Mouse (Mus musculus) embryonic fibroblast, embryonic 13.5 days (primary cell): ENCODE results near the gene Sugp1. TPM values are rescaled to one million over a fixed set of nuclear protein-coding genes. Genes with fewer than 3 reads are reported as not detected.
"Not testable (repeated sequence)": the region's sequence is repeated elsewhere in the genome, so short reads cannot be mapped to it uniquely, and the experiment has no call there.

ENCODE experiments used
- H3K27ac ChIP-seq: 2 replicates; pipeline ENCODE4 v1.5.1; 2012; ENCODE audit warnings: low read length, control low read depth, inconsistent platforms; ENCODE audit not compliant: insufficient read depth
- H3K4me1 ChIP-seq: 2 replicates; pipeline ENCODE4 v1.6.1; 2011; ENCODE audit warnings: low read length; ENCODE audit not compliant: control insufficient read depth, insufficient read depth
- H3K4me3 ChIP-seq: 2 replicates; pipeline ENCODE4 v1.5.1; 2011; ENCODE audit warnings: mild to moderate bottlenecking, control low read depth, low read length; ENCODE audit not compliant: insufficient read depth
- CTCF ChIP-seq: IDR thresholded peaks from 2 replicates; pipeline ENCODE4 v1.5.1; 2011; ENCODE audit warnings: mild to moderate bottlenecking, control low read depth, low read length, moderate library complexity, borderline replicate concordance; ENCODE audit not compliant: insufficient read depth
- POLR2A ChIP-seq: IDR thresholded peaks from 2 replicates; pipeline ENCODE4 v1.6.1; 2011; ENCODE audit warnings: low read depth, mild to moderate bottlenecking, control low read depth, low read length, moderate library complexity
- polyA plus RNA-seq: library from polyadenylated mRNA; stranded (reverse); fragments of >200 nt; gene quantifications from 2 replicates; pipeline ENCODE4 v1.2.4, GENCODE M21; 2011; ENCODE audit warnings: low read depth; ENCODE audit not compliant: missing spikeins, insufficient read length

Sugp1 gene
- polyA plus RNA-seq, 1 experiment, result 23.9 TPM

DNA sequence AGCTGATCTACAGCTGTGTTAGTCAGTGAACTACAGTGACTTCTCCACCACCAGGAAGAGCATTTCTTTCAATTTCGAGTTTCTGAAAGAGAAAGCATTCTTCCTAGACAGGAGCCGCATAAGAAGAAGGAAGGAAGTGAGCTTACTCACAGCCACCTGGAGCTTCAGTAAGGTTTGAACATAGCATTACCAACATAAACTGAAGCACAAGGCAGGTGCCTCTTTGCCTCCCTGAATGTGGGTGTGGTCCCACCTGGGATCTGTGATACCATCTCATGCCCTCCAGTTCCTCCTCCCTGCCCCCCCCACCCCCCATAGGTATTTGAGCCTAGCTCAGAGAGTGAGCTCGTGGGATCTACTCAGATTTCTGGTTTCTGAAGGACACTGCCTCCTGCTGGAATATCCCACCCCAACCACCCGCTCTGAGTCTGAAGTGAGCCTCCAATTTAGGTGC lies 39.4 kb upstream of the Sugp1 start:
- no peak overlapping the region for H3K27ac ChIP-seq
- TF ChIP-seq POLR2A (no peak), CTCF (no peak)
- no peak overlapping the region for H3K4me3 ChIP-seq
- H3K4me1 ChIP-seq, result no peaks in the 10 kb centered on the region

DNA sequence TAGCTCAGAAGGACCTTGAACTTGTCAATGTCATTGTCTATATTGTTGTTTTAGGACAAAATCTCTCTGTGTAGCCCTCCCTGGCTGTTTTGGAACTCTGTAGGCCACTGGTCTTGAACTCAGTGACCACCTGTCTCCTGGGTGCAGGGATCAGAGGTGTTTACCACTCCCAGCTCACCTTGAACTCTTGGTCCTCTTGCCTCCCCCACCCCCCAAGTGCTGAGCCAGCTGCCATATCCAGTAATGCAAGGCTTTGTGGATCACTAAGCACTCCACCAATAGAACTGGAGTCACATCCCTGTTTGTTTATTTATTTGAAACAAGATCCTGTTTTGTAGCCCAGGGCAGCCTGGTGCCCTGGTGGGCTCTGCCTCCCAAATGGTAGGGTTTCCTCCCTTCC lies 38.3 kb upstream of the Sugp1 start:
- Histone ChIP-seq H3K4me1 (no peaks in the 10 kb centered on the region), H3K4me3 (no peak overlapping the region), H3K27ac (no peak overlapping the region)
- TF ChIP-seq CTCF, result no peak
- no peak for TF ChIP-seq POLR2A

DNA sequence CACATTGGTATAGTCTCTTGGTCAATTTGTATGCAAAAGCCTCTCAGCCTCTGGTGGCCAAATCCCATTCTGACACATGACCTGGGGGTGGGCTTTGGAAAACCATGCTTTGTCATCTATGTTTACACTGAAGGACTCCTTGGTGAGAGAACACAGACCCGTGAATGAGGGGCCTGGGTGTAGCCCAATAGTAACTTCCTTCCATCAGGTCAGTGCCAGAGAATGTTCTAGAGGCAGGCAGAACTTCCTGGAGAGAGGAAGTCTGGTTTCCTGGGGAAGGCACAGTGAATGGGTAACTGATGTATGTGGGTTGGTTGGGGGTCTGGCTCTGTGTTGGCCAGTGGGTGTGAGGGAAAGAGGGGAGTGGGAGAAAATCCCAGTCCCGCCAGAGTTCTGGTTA lies 37.4 kb upstream of the Sugp1 start:
- Histone ChIP-seq H3K27ac (no peak overlapping the region), H3K4me3 (no peak overlapping the region), H3K4me1 (no peaks in the 10 kb centered on the region)
- TF ChIP-seq CTCF (no peak), POLR2A (no peak)

DNA sequence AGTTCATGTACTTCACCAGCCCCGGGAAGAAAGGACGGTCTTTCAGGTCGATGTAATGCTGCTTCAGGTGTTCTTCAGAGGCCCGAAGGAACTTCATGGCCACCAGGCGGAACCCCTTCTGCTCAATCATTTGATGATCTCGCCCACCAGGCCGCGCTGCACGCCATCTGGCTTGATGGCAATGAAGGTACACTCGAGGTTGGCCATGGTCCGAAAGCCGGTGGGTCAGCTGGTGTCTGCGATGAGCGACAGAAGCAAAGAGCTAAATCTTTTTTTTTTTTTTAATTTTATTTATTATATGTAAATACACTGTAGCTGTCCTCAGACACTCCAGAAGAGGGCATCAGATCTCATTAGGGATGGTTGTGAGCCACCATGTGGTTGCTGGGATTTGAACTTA lies 31.8 kb upstream of the Sugp1 start:
- H3K4me3 ChIP-seq, H3K27ac ChIP-seq, H3K4me1 ChIP-seq: not testable (repeated sequence)

DNA sequence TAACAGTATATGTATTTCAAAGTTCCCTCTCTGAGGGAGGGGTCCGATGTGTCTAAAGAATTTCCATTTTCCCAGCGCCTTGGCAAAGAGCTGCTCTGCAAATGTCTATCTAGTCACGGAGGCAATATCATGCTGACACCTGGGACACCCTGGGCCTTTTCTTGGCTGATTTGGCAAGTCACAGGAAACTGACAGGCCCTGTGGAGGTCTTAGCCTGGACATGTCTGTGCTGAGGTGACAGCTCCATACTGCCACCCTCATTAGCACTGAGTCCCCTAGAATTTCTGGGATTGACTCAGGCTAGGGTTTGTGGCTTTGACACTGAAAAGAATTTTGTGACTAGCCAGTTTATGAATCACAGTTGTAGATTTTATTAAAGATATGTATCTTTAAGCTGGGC lies 30.3 kb upstream of the Sugp1 start:
- peak overlapping the region; percentile 81 for H3K27ac ChIP-seq
- 0 out of 2 replicates have a peak, but pooled peaks cover 3% of the 10 kb centered on the region for H3K4me1 ChIP-seq
- H3K4me3 ChIP-seq, result no peak overlapping the region
- TF ChIP-seq CTCF, result no peak

DNA sequence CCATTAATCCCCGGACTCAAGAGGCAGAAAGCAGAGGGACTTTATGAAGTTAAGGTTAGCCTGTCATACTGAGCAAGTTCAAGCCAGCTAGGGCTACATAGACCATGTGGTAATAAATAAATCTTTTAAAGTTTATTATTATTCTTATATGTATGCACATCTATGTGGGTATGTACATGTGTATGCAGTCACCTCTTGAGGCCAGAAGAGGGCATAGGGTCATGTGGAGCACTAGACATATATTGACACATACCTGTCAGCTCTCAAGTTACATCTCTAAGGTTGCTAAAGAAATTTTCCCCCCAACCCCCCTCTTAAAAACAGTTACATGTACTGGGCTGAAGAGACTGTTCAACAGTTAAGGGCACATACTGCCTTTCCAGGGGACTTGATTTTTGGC lies 29.9 kb upstream of the Sugp1 start:
- peak overlapping the region; percentile 81; the same call in 1 of the 2 replicates for H3K27ac ChIP-seq
- no peak for TF ChIP-seq POLR2A
- no peak for TF ChIP-seq CTCF
- H3K4me3 ChIP-seq, result no peak overlapping the region
- H3K4me1 ChIP-seq, result 0 out of 2 replicates have a peak, but pooled peaks cover 3% of the 10 kb centered on the region

DNA sequence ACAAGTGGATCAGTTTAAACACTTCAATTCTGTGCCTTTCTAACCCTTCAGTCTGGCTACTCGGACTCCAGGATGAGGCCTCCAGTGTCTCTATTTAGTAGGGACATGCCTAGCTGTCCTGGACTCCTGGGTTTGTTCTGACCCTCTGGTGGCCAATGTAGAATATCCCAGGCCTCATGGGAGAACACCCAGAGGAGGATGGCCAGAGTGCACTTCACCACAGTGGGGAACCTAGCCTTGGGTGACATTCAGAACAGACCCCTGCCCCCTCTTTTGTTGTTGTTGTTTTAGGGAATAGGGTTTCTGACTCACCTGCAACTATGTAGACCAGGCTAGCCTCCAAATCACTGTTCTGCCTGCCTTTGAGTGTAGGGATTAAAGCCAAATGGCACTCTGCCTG lies 27.6 kb upstream of the Sugp1 start:
- H3K4me1 ChIP-seq, result 0 out of 2 replicates have a peak, but pooled peaks cover 3% of the 10 kb centered on the region
- H3K4me3 ChIP-seq, result no peak overlapping the region
- TF ChIP-seq CTCF (no peak), POLR2A (no peak)
- no peak overlapping the region for H3K27ac ChIP-seq

DNA sequence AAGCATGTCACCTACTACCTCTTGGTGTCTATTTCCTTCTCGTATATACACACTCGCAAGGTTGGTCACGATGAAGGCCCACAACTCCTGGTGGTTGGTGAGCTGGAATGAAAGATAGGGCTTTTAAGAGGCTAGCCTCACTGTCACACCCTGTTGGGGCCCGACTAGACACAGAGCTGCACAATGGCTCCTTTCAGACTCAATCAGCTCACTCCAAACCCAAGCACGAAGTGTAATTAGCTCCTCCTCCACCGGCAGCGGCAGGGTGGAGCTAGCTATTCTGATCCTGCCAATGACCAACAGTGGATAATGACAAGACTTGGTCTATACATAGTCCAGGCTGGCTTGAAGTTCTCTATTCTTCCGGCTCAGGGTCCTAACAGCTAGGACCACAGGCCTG lies 19.0 kb upstream of the Sugp1 start:
- no peak overlapping the region for H3K27ac ChIP-seq
- H3K4me3 ChIP-seq, result no peak overlapping the region
- TF ChIP-seq CTCF (no peak), POLR2A (no peak)
- no peaks in the 10 kb centered on the region for H3K4me1 ChIP-seq

DNA sequence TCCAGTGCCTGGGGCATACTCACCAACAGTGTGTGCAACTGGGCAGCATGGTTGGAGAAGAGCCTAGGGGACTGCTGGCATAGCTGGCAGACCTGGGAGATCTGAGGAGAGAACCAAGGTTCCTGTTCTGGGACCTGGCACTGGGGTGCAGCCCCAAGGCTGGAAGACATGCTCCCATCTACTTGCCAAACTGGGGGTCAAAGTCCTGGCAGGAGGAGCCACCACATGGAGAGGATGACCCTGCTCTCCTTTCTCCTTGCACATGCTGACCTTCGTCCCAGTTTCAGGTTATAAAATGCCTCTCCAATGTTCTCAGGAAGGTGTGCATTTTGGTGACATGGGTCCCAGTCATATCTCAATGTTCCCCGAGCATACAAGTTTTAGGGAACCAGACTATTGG lies 16.5 kb upstream of the Sugp1 start:
- TF ChIP-seq CTCF (no peak), POLR2A (no peak)
- Histone ChIP-seq H3K4me3 (no peak overlapping the region), H3K4me1 (no peaks in the 10 kb centered on the region), H3K27ac (no peak overlapping the region)

DNA sequence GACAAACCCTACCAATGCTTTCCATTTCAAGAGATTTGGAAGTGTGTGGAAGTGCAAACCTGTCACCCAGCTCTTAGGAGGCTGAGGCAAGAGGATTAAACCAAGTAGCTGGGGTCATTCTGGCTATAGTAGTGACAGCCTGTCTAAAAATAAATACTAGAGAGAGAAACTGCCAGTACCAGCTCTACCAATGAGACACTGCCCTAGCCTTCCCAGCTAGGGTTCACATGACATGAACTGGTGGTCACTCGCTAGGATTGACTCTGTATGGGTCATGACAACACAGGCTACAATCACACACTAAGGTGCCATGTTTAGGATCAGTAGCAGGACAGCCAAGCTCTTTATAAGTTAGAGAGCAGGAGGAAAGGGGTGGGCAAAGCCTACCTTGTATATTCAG lies 12.4 kb upstream of the Sugp1 start:
- no peak for TF ChIP-seq CTCF
- TF ChIP-seq POLR2A, result no peak
- Histone ChIP-seq H3K4me3 (no peak overlapping the region), H3K27ac (no peak overlapping the region), H3K4me1 (no peaks in the 10 kb centered on the region)

DNA sequence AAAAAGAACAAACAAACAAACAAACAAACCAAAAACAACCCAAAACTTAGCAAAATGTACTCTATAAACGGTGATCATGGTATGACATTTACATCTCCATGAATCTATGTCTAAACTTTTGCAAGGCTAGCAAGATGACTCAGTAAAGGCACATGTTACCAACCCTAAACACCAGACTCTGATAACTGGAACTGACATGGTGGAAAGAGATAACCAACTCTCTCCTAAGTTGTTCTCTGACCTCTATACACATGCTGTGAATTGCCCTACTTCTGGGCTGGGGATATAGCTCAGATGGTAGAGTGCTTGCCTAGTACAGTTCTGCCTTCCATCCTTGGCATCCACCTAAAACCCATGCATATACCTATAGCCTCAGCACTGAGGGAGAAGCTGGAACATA lies 4.6 kb upstream of the Sugp1 start:
- TF ChIP-seq CTCF (no peak), POLR2A (no peak)
- Histone ChIP-seq H3K4me3 (no peak overlapping the region), H3K4me1 (peaks cover 2% of the 10 kb centered on the region), H3K27ac (no peak overlapping the region)
